Mouse (Mus musculus): ENCODE measurements around the gene Plxnb3. TPM values are rescaled to one million over a fixed set of nuclear protein-coding genes. Genes with fewer than 3 reads are reported as not detected.
A peak's percentile ranks its signal among the peaks of the same experiment; 100 is the strongest.

The Plxnb3 gene
- polyA plus RNA-seq, 1 experiment from 2014 or later = 0.07 TPM

- Histone ChIP-seq H3K9me3 (no peaks in the 10 kb centered on the region), H3K4me2 (replicated peaks) (no peak overlapping the region), H3K4me1 (replicated peaks) (no peaks in the 10 kb centered on the region), H3K36me3 (no peaks in the 10 kb centered on the region), H3K4me3 (replicated peaks) (no peak overlapping the region), H3K27me3 (no peaks in the 10 kb centered on the region), H3K9ac (replicated peaks) (no peak overlapping the region), H3K27ac (no peak overlapping the region)
- WGBS = 78% methylated on average over 1 of the region's 1 CpGs
- ATAC-seq = no peak
Observed at GRCm38 (mm10) chrX:73744774-73745481, 12.0 kb upstream of the Plxnb3 start.

GRCm38 (mm10) chrX:73748977-73749376 lies 7.9 kb upstream of the Plxnb3 start:
- no peak overlapping the region for H3K9ac ChIP-seq (replicated peaks)
- H3K4me3 ChIP-seq (replicated peaks) = no peak overlapping the region
- H3K27ac ChIP-seq = no peak overlapping the region
- H3K4me1 ChIP-seq (replicated peaks) = no peaks in the 10 kb centered on the region
- no peaks in the 10 kb centered on the region for H3K9me3 ChIP-seq
- no peaks in the 10 kb centered on the region for H3K36me3 ChIP-seq
- no peak for ATAC-seq
- 79% methylated on average over 1 of the region's 1 CpGs for WGBS
- H3K27me3 ChIP-seq = no peaks in the 10 kb centered on the region
- H3K4me2 ChIP-seq (replicated peaks) = no peak overlapping the region

- no peaks in the 10 kb centered on the region for H3K4me1 ChIP-seq (replicated peaks)
- no peak overlapping the region for H3K9ac ChIP-seq (replicated peaks)
- no peak overlapping the region for H3K4me3 ChIP-seq (replicated peaks)
- H3K27me3 ChIP-seq = no peaks in the 10 kb centered on the region
- H3K9me3 ChIP-seq = no peaks in the 10 kb centered on the region
- H3K27ac ChIP-seq = no peak overlapping the region
- ATAC-seq = no peak
- H3K36me3 ChIP-seq = no peaks in the 10 kb centered on the region
- no peak overlapping the region for H3K4me2 ChIP-seq (replicated peaks)
- WGBS = 91% methylated on average over 13 of the region's 13 CpGs
Observed at GRCm38 (mm10) chrX:73758611-73759290, 1.9 kb downstream of the Plxnb3 start.

- Histone ChIP-seq H3K36me3 (no peaks in the 10 kb centered on the region), H3K9me3 (no peaks in the 10 kb centered on the region), H3K27me3 (no peaks in the 10 kb centered on the region), H3K4me3 (replicated peaks) (no peak overlapping the region), H3K27ac (no peak overlapping the region), H3K4me2 (replicated peaks) (no peak overlapping the region), H3K9ac (replicated peaks) (no peak overlapping the region), H3K4me1 (replicated peaks) (no peaks in the 10 kb centered on the region)
- no peak for ATAC-seq
- WGBS = 52% methylated on average over 1 of the region's 1 CpGs
Observed at GRCm38 (mm10) chrX:73765311-73765710, 8.4 kb downstream of the Plxnb3 start.

GRCm38 (mm10) chrX:73767267-73767666 lies 10.4 kb downstream of the Plxnb3 start:
- H3K4me2 ChIP-seq (replicated peaks) = no peak overlapping the region
- no peak overlapping the region for H3K27ac ChIP-seq
- no peak overlapping the region for H3K9ac ChIP-seq (replicated peaks)
- no peaks in the 10 kb centered on the region for H3K4me1 ChIP-seq (replicated peaks)
- H3K27me3 ChIP-seq = no peaks in the 10 kb centered on the region
- H3K36me3 ChIP-seq = no peaks in the 10 kb centered on the region
- no peaks in the 10 kb centered on the region for H3K9me3 ChIP-seq
- no peak for ATAC-seq
- whole genome bisulfite sequencing = 64% methylated on average over 9 of the region's 9 CpGs
- no peak overlapping the region for H3K4me3 ChIP-seq (replicated peaks)

GRCm38 (mm10) chrX:73774168-73774760 lies 17.4 kb downstream of the Plxnb3 start, which contains the start of gene Srpk3:
Gene Srpk3 (plus strand): TSS chrX:73774405.
- Histone ChIP-seq H3K9ac (replicated peaks) (no peak within 1 kb of the TSS), H3K27me3 (no peaks in the 10 kb centered on the region), H3K27ac (no peak within 1 kb of the TSS; the same call in 1 of the 2 replicates), H3K4me2 (replicated peaks) (no peak within 1 kb of the TSS), H3K4me3 (replicated peaks) (no peak within 1 kb of the TSS), H3K4me1 (replicated peaks) (no peaks in the 10 kb centered on the region), H3K36me3 (peaks cover 35% of the 10 kb centered on the region), H3K9me3 (no peaks in the 10 kb centered on the region)
- WGBS = 64% methylated on average over 9 of the region's 9 CpGs
- peak; percentile 18; the same call in 1 of the 2 replicates for ATAC-seq

- Histone ChIP-seq H3K27me3 (no peaks in the 10 kb centered on the region), H3K9me3 (no peaks in the 10 kb centered on the region), H3K4me1 (replicated peaks) (no peaks in the 10 kb centered on the region), H3K4me2 (replicated peaks) (no peak overlapping the region), H3K4me3 (replicated peaks) (no peak overlapping the region), H3K27ac (no peak overlapping the region; the same call in 1 of the 2 replicates), H3K36me3 (peaks cover 42% of the 10 kb centered on the region), H3K9ac (replicated peaks) (no peak overlapping the region)
- 77% methylated on average over 10 of the region's 10 CpGs for WGBS
- peak; percentile 49 for ATAC-seq
Observed at GRCm38 (mm10) chrX:73774802-73775483, 18.1 kb downstream of the Plxnb3 start.

GRCm38 (mm10) chrX:73782227-73782626 lies 25.3 kb downstream of the Plxnb3 start:
- no peaks in the 10 kb centered on the region for H3K27me3 ChIP-seq
- no peak overlapping the region for H3K4me2 ChIP-seq (replicated peaks)
- H3K9ac ChIP-seq (replicated peaks) = no peak overlapping the region
- no peak overlapping the region for H3K4me3 ChIP-seq (replicated peaks)
- H3K27ac ChIP-seq = no peak overlapping the region
- 91% methylated on average over 3 of the region's 3 CpGs for WGBS
- no peaks in the 10 kb centered on the region for H3K9me3 ChIP-seq
- no peak for ATAC-seq
- H3K36me3 ChIP-seq = peaks cover 47% of the 10 kb centered on the region
- peaks cover 14% of the 10 kb centered on the region for H3K4me1 ChIP-seq (replicated peaks)

- H3K9me3 ChIP-seq = no peaks in the 10 kb centered on the region
- H3K4me2 ChIP-seq (replicated peaks) = peak overlapping the region; percentile 62
- H3K36me3 ChIP-seq = peaks cover 19% of the 10 kb centered on the region
- ATAC-seq = no peak
- no peaks in the 10 kb centered on the region for H3K27me3 ChIP-seq
- peak overlapping the region; percentile 69 for H3K9ac ChIP-seq (replicated peaks)
- peak overlapping the region; percentile 85; the same call in 1 of the 2 replicates for H3K27ac ChIP-seq
- H3K4me1 ChIP-seq (replicated peaks) = peaks cover 29% of the 10 kb centered on the region
- H3K4me3 ChIP-seq (replicated peaks) = peak overlapping the region; percentile 58
Observed at GRCm38 (mm10) chrX:73785666-73786065, 28.8 kb downstream of the Plxnb3 start.

GRCm38 (mm10) chrX:73786364-73787224 lies 29.7 kb downstream of the Plxnb3 start, which contains the start of the genes Idh3g and Ssr4:
Gene Idh3g (minus strand): TSS chrX:73786897.
Gene Ssr4 (plus strand): TSS chrX:73787028.
- Histone ChIP-seq H3K4me3 (replicated peaks) (peak within 1 kb of the TSS; percentile 58), H3K36me3 (peaks cover 10% of the 10 kb centered on the region), H3K27ac (peak within 1 kb of the TSS; percentile 87), H3K4me1 (replicated peaks) (peaks cover 29% of the 10 kb centered on the region), H3K4me2 (replicated peaks) (peak within 1 kb of the TSS; percentile 63), H3K9me3 (no peaks in the 10 kb centered on the region), H3K27me3 (no peaks in the 10 kb centered on the region), H3K9ac (replicated peaks) (peak within 1 kb of the TSS; percentile 80)
- peak; percentile 98 for ATAC-seq
- 28% methylated on average over 52 of the region's 52 CpGs for WGBS

GRCm38 (mm10) chrX:73787225-73787558 lies 30.3 kb downstream of the Plxnb3 start:
- Histone ChIP-seq H3K36me3 (0 out of 2 replicates have a peak, but pooled peaks cover 6% of the 10 kb centered on the region), H3K27ac (peak overlapping the region; percentile 87), H3K9me3 (no peaks in the 10 kb centered on the region), H3K9ac (replicated peaks) (peak overlapping the region; percentile 80), H3K4me1 (replicated peaks) (peaks cover 29% of the 10 kb centered on the region), H3K4me2 (replicated peaks) (peak overlapping the region; percentile 63), H3K4me3 (replicated peaks) (peak overlapping the region; percentile 58), H3K27me3 (no peaks in the 10 kb centered on the region)
- 18% methylated on average over 22 of the region's 22 CpGs for WGBS
- ATAC-seq = peak; percentile 65

Data from midbrain, embryonic 13.5 days (tissue).